Mouse (Mus musculus) forebrain, embryonic 16.5 days (tissue): Measurements from ENCODE around the gene Mycbpap. TPM values are rescaled to one million over a fixed set of nuclear protein-coding genes. Genes with fewer than 3 reads are reported as not detected.

ENCODE experiments used
- polyA plus RNA-seq: library from polyadenylated mRNA; unstranded; fragments of >200 nt; fragmentation: Nextera tagmentation; extraction: Ambion mirVana; gene quantifications from 2 replicates; pipeline ENCODE4 v1.2.1, GENCODE M21; 2015

Mycbpap gene
- polyA plus RNA-seq, 1 experiment from 2014 or later: 2.6 TPM

Other genes starting within 250 kb of the Mycbpap start
- 0.38 and 0.66 TPM in 2 replicates for gene Gm21885, start 239.9 kb downstream of the Mycbpap start, polyA plus RNA-seq
- gene Luc7l3, start 199.8 kb downstream of the Mycbpap start, polyA plus RNA-seq: 152 and 163 TPM in 2 replicates
- 8.6 and 11.4 TPM in 2 replicates for gene Ankrd40, start 193.7 kb downstream of the Mycbpap start, polyA plus RNA-seq
- gene Abcc3, start 128.7 kb downstream of the Mycbpap start, polyA plus RNA-seq: 0.18 and 0.55 TPM in 2 replicates
- 5.4 and 12.1 TPM in 2 replicates for gene Cacna1g, start 47.5 kb downstream of the Mycbpap start, polyA plus RNA-seq
- 0.38 and 0.48 TPM in 2 replicates for gene Spata20, start 35.6 kb downstream of the Mycbpap start, polyA plus RNA-seq
- 0.26 and 0.35 TPM in 2 replicates for gene Epn3, start 21.8 kb downstream of the Mycbpap start, polyA plus RNA-seq
- 6.6 and 6.7 TPM in 2 replicates for gene Rsad1, start 27.5 kb upstream of the Mycbpap start, polyA plus RNA-seq
- 0.24 and 0.52 TPM in 2 replicates for gene Chad, start 43.3 kb upstream of the Mycbpap start, polyA plus RNA-seq
- gene Acsf2, start 80.1 kb upstream of the Mycbpap start, polyA plus RNA-seq: 0.98 and 1.2 TPM in 2 replicates
- gene Lrrc59, start 108.0 kb upstream of the Mycbpap start, polyA plus RNA-seq: 162 and 166 TPM in 2 replicates
- gene Mrpl27, start 132.0 kb upstream of the Mycbpap start, polyA plus RNA-seq: 103 and 114 TPM in 2 replicates
- 8.2 and 8.9 TPM in 2 replicates for gene Eme1, start 132.2 kb upstream of the Mycbpap start, polyA plus RNA-seq
- 8.1 and 8.2 TPM in 2 replicates for gene Xylt2, start 155.8 kb upstream of the Mycbpap start, polyA plus RNA-seq
- gene Gm11541, start 182.8 kb upstream of the Mycbpap start, polyA plus RNA-seq: not detected in 2 replicates
- not detected in 2 replicates for gene Cdc34b, start 220.0 kb upstream of the Mycbpap start, polyA plus RNA-seq